Mouse (Mus musculus): ENCODE measurements around the gene Tnrc6a.

Tnrc6a gene

DNA sequence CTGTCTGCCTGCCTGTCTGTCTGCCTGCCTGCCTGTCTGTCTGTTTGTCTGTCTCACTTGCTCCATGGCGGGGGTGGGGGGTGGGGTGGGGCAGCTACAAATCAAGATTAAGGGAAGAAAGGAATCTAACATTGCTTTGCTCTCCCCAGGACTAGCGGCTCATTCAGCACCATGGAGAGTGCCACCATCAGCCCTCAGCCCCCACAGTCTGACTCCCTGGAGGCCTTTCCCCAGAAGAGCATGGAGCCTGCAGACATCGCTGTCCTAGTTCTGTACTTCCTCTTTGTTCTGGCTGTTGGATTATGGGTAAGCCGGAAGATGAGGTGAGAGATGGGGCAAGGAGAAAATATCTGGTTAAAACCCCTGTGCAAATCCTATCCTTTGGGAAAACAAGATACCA lies 111.8 kb downstream of the Tnrc6a start:
- no peak for DNase-seq (ENCODE audit: low spot score in 2 of 2)

- no peak for DNase-seq (ENCODE audit: low spot score in 2 of 2)
Measured at GRCm38 (mm10) chr7:123238621-123239020, 114.9 kb downstream of the Tnrc6a start.

DNA sequence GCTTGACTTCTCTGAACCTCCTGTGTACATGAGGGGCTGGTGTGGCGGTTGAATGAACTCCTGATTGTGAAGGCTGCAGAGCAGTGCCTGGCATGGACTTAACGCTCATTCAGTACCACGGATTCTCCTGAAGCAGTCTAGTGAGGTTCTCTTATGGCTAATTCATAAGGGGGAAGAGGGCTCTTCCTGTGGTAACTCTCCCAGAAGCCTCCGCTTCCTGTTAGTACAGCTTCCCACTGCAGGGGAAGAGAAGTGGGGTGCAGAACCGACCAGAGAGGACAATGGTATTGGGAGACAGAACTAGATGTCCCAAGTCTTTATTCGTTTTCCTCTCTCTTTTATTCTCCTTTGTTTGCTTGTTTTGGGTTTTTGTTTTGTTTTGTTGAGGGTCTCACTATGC lies 116.4 kb downstream of the Tnrc6a start:
- DNase-seq (ENCODE audit: low spot score in 2 of 2) = no peak

DNA sequence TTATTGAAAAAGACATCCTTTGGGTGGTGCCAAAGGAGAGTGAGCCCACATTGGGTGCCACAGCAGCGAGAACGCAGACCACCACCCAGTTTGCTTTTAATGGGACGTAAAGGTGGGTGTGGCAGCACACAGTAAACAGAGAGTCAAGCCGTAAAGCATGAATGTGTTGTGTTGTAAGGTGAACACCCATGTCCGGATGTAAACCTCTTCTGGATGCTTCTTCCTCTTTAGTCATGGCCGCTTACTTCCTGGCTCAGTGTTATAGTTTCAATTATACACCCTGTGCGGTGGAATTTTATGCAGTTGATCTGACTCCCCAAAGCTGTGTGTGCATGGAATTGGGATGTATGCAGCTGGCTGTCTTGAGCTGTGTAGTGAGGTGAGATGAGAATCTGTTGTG lies 118.6 kb downstream of the Tnrc6a start:
- DNase-seq (ENCODE audit: low spot score in 2 of 2) = no peak

GRCm38 (mm10) chr7:123244833-123245232 lies 121.1 kb downstream of the Tnrc6a start:
- no peak for DNase-seq (ENCODE audit: low spot score in 2 of 2)
